Mouse (Mus musculus): Measurements from ENCODE around the gene Serinc5.
"Not testable (repeated sequence)": the region's sequence is repeated elsewhere in the genome, so short reads cannot be mapped to it uniquely, and the experiment has no call there.

The Serinc5 gene

GRCm38 (mm10) chr13:92594907-92595306 lies 16.0 kb upstream of the Serinc5 start:
- no peaks in the 10 kb centered on the region for H3K36me3 ChIP-seq (ENCODE audit: control insufficient read depth, insufficient read depth, low read length, poor library complexity, severe bottlenecking)
- DNase-seq (ENCODE audit: low read depth, low spot score) = no peak
- no peaks in the 10 kb centered on the region for H3K27me3 ChIP-seq (ENCODE audit: control insufficient read depth, insufficient read depth, low read length, poor library complexity, severe bottlenecking)

- no peak for DNase-seq (ENCODE audit: low read depth, low spot score)
- Histone ChIP-seq H3K36me3 (ENCODE audit: control insufficient read depth, insufficient read depth, low read length, poor library complexity, severe bottlenecking) (no peaks in the 10 kb centered on the region), H3K27me3 (ENCODE audit: control insufficient read depth, insufficient read depth, low read length, poor library complexity, severe bottlenecking) (no peaks in the 10 kb centered on the region)
These were observed 15.5 kb upstream of the Serinc5 start for GRCm38 (mm10) chr13:92595424-92595823.

GRCm38 (mm10) chr13:92605306-92605705 lies 5.6 kb upstream of the Serinc5 start:
- not testable (repeated sequence) for H3K27me3 ChIP-seq (ENCODE audit: control insufficient read depth, insufficient read depth, low read length, poor library complexity, severe bottlenecking); H3K36me3 ChIP-seq (ENCODE audit: control insufficient read depth, insufficient read depth, low read length, poor library complexity, severe bottlenecking)
- peak; percentile 58 for DNase-seq (ENCODE audit: low read depth, low spot score)

- peak; percentile 39 for DNase-seq (ENCODE audit: low read depth, low spot score)
- Histone ChIP-seq H3K27me3 (ENCODE audit: control insufficient read depth, insufficient read depth, low read length, poor library complexity, severe bottlenecking) (no peaks in the 10 kb centered on the region), H3K36me3 (ENCODE audit: control insufficient read depth, insufficient read depth, low read length, poor library complexity, severe bottlenecking) (no peaks in the 10 kb centered on the region)
These were observed 1.2 kb upstream of the Serinc5 start for GRCm38 (mm10) chr13:92609486-92610310.

GRCm38 (mm10) chr13:92611254-92611784 lies 428 bp downstream of the Serinc5 start:
- Histone ChIP-seq H3K27me3 (ENCODE audit: control insufficient read depth, insufficient read depth, low read length, poor library complexity, severe bottlenecking) (no peaks in the 10 kb centered on the region), H3K36me3 (ENCODE audit: control insufficient read depth, insufficient read depth, low read length, poor library complexity, severe bottlenecking) (no peaks in the 10 kb centered on the region)
- DNase-seq (ENCODE audit: low read depth, low spot score) = no peak

GRCm38 (mm10) chr13:92611917-92612316 lies 1.0 kb downstream of the Serinc5 start:
- Histone ChIP-seq H3K36me3 (ENCODE audit: control insufficient read depth, insufficient read depth, low read length, poor library complexity, severe bottlenecking) (no peaks in the 10 kb centered on the region), H3K27me3 (ENCODE audit: control insufficient read depth, insufficient read depth, low read length, poor library complexity, severe bottlenecking) (no peaks in the 10 kb centered on the region)
- DNase-seq (ENCODE audit: low read depth, low spot score) = no peak

GRCm38 (mm10) chr13:92613094-92613493 lies 2.2 kb downstream of the Serinc5 start:
- DNase-seq (ENCODE audit: low read depth, low spot score) = no peak
- H3K36me3 ChIP-seq (ENCODE audit: control insufficient read depth, insufficient read depth, low read length, poor library complexity, severe bottlenecking) = no peaks in the 10 kb centered on the region
- H3K27me3 ChIP-seq (ENCODE audit: control insufficient read depth, insufficient read depth, low read length, poor library complexity, severe bottlenecking) = no peaks in the 10 kb centered on the region

GRCm38 (mm10) chr13:92615201-92615600 lies 4.3 kb downstream of the Serinc5 start:
- Histone ChIP-seq H3K27me3 (ENCODE audit: control insufficient read depth, insufficient read depth, low read length, poor library complexity, severe bottlenecking) (no peaks in the 10 kb centered on the region), H3K36me3 (ENCODE audit: control insufficient read depth, insufficient read depth, low read length, poor library complexity, severe bottlenecking) (no peaks in the 10 kb centered on the region)
- no peak for DNase-seq (ENCODE audit: low read depth, low spot score)

- no peak for DNase-seq (ENCODE audit: low read depth, low spot score)
- H3K36me3 ChIP-seq (ENCODE audit: control insufficient read depth, insufficient read depth, low read length, poor library complexity, severe bottlenecking) = no peaks in the 10 kb centered on the region
- no peaks in the 10 kb centered on the region for H3K27me3 ChIP-seq (ENCODE audit: control insufficient read depth, insufficient read depth, low read length, poor library complexity, severe bottlenecking)
These were observed 5.6 kb downstream of the Serinc5 start for GRCm38 (mm10) chr13:92616459-92616858.

- no peak for DNase-seq (ENCODE audit: low read depth, low spot score)
- Histone ChIP-seq H3K36me3 (ENCODE audit: control insufficient read depth, insufficient read depth, low read length, poor library complexity, severe bottlenecking) (no peaks in the 10 kb centered on the region), H3K27me3 (ENCODE audit: control insufficient read depth, insufficient read depth, low read length, poor library complexity, severe bottlenecking) (no peaks in the 10 kb centered on the region)
These were observed 15.3 kb downstream of the Serinc5 start for GRCm38 (mm10) chr13:92626196-92626595.

GRCm38 (mm10) chr13:92626725-92627124 lies 15.8 kb downstream of the Serinc5 start:
- DNase-seq (ENCODE audit: low read depth, low spot score) = no peak
- no peaks in the 10 kb centered on the region for H3K36me3 ChIP-seq (ENCODE audit: control insufficient read depth, insufficient read depth, low read length, poor library complexity, severe bottlenecking)
- no peaks in the 10 kb centered on the region for H3K27me3 ChIP-seq (ENCODE audit: control insufficient read depth, insufficient read depth, low read length, poor library complexity, severe bottlenecking)

GRCm38 (mm10) chr13:92629509-92629908 lies 18.6 kb downstream of the Serinc5 start:
- DNase-seq (ENCODE audit: low read depth, low spot score) = no peak
- H3K27me3 ChIP-seq (ENCODE audit: control insufficient read depth, insufficient read depth, low read length, poor library complexity, severe bottlenecking) = no peaks in the 10 kb centered on the region
- 0 out of 2 replicates have a peak, but pooled peaks cover 1% of the 10 kb centered on the region for H3K36me3 ChIP-seq (ENCODE audit: control insufficient read depth, insufficient read depth, low read length, poor library complexity, severe bottlenecking)

GRCm38 (mm10) chr13:92631450-92631849 lies 20.6 kb downstream of the Serinc5 start:
- H3K27me3 ChIP-seq (ENCODE audit: control insufficient read depth, insufficient read depth, low read length, poor library complexity, severe bottlenecking) = no peaks in the 10 kb centered on the region
- DNase-seq (ENCODE audit: low read depth, low spot score) = no peak
- H3K36me3 ChIP-seq (ENCODE audit: control insufficient read depth, insufficient read depth, low read length, poor library complexity, severe bottlenecking) = 0 out of 2 replicates have a peak, but pooled peaks cover 1% of the 10 kb centered on the region

GRCm38 (mm10) chr13:92632550-92632949 lies 21.7 kb downstream of the Serinc5 start:
- H3K27me3 ChIP-seq (ENCODE audit: control insufficient read depth, insufficient read depth, low read length, poor library complexity, severe bottlenecking) = no peaks in the 10 kb centered on the region
- 0 out of 2 replicates have a peak, but pooled peaks cover 1% of the 10 kb centered on the region for H3K36me3 ChIP-seq (ENCODE audit: control insufficient read depth, insufficient read depth, low read length, poor library complexity, severe bottlenecking)
- no peak for DNase-seq (ENCODE audit: low read depth, low spot score)

GRCm38 (mm10) chr13:92635040-92635439 lies 24.1 kb downstream of the Serinc5 start:
- DNase-seq (ENCODE audit: low read depth, low spot score) = no peak
- no peaks in the 10 kb centered on the region for H3K27me3 ChIP-seq (ENCODE audit: control insufficient read depth, insufficient read depth, low read length, poor library complexity, severe bottlenecking)
- H3K36me3 ChIP-seq (ENCODE audit: control insufficient read depth, insufficient read depth, low read length, poor library complexity, severe bottlenecking) = 0 out of 2 replicates have a peak, but pooled peaks cover 1% of the 10 kb centered on the region

Measured in splenic B cell, adult 2 months (primary cell).